Mouse (Mus musculus) erythroblast, embryonic 14.5 days (primary cell): ENCODE results near the gene Stac2. TPM values are rescaled to one million over a fixed set of nuclear protein-coding genes. Genes with fewer than 3 reads are reported as not detected.

Experiments used
- H3K27me3 ChIP-seq: 2 replicates; pipeline ENCODE4 v1.6.1; 2012; ENCODE audit warnings: inconsistent platforms; ENCODE audit not compliant: control insufficient read depth
- H3K36me3 ChIP-seq: 2 replicates; pipeline ENCODE4 v1.6.1; 2012; ENCODE audit warnings: mild to moderate bottlenecking, inconsistent platforms; ENCODE audit not compliant: control insufficient read depth
- H3K4me1 ChIP-seq: 2 replicates; pipeline ENCODE4 v1.6.1; 2012; ENCODE audit warnings: inconsistent platforms; ENCODE audit not compliant: control insufficient read depth
- H3K4me3 ChIP-seq: replicated peaks from 2 replicates; pipeline ENCODE3; 2012; ENCODE audit warnings: moderate library complexity, mild to moderate bottlenecking, inconsistent platforms
- H3K9me3 ChIP-seq: 2 replicates; pipeline ENCODE4 v1.6.1; 2012; ENCODE audit warnings: low read length, inconsistent platforms, mixed read lengths; ENCODE audit not compliant: control insufficient read depth
- GATA1 ChIP-seq: IDR thresholded peaks from 2 replicates; pipeline ENCODE4 v1.6.1; 2012; ENCODE audit warnings: low read length, inconsistent platforms, mixed read lengths
- TAL1 ChIP-seq: IDR thresholded peaks from 3 replicates; pipeline ENCODE4 v1.6.1; 2012; ENCODE audit warnings: low read length, inconsistent platforms, mixed read lengths
- polyA plus RNA-seq: library from polyadenylated mRNA; stranded (reverse); fragments of >175 nt; gene quantifications from 2 replicates; pipeline ENCODE4 v1.2.3, GENCODE M21; 2012

Stac2 gene
- polyA plus RNA-seq, 1 experiment, result not detected

DNA sequence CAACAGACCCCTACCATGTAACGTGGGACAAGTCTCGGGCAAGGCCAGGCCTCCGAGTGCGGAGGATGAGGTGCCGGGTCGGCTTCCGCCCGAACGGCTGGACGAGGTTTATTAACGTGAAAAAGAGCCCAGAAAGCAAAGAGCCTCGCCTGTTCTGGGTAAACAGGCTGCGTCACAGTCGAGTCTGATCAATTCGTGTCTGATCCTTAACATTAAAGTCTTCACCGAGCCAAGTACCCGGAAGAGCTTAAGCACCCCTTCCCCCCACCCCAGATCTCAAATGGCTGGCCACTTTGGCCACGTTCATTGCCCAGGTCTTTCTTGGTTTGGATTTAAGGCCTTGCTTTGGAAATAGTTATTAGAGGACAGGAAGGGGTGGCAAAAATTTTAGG, 26.0 kb downstream of the Stac2 start:
- Histone ChIP-seq H3K4me1 (peaks cover 34% of the 10 kb centered on the region), H3K4me3 (peak overlapping the region; percentile 89), H3K9me3 (no peaks in the 10 kb centered on the region), H3K27me3 (peaks cover 14% of the 10 kb centered on the region), H3K36me3 (peaks cover 41% of the 10 kb centered on the region)
- TF ChIP-seq GATA1 (no peak), TAL1 (no peak)

DNA sequence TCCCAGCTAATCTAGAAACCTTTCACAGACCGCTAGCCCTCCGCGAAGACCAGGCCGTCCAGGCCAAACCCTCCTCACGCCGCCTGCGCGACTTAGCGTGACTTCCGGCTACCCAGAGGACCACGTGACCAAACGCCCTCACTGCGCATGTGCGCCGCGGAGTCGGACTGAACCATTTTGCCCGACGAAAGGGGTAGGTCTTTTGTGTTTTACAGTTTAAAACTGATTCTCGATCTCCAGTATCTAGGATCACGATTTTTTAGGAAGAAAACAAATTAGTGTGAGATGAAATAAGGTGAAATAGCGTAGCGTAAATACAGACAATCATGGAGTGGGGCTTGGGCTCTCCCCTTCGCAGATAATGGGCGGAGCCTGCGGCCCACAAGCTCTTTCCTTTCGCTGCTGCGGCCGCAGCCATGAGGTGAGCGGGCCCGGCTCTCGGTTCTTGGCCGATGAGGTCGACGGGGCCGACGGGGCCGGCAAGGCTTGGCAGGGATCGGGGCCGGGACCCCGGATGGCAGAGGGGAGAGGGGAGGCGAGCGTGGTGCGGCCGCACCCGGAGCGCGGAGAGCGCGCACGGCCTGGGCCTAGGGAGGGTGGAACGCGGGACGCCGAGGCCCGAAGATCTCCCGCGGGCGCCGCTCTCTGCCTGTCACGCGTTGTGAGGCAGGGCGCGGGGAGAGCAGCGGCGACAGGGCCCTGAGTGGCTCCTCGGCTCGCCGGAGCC, 26.5 kb downstream of the Stac2 start, which contains the start of gene Rpl19:
Gene Rpl19 (plus strand): TSS at position 141 of the 727 bp plus-strand sequence.
- TF ChIP-seq GATA1 (no peak), TAL1 (no peak)
- H3K36me3 ChIP-seq, result peaks cover 38% of the 10 kb centered on the region
- H3K4me3 ChIP-seq, result peak within 1 kb of the TSS; percentile 89
- H3K9me3 ChIP-seq, result no peaks in the 10 kb centered on the region
- peaks cover 40% of the 10 kb centered on the region for H3K4me1 ChIP-seq
- peaks cover 20% of the 10 kb centered on the region for H3K27me3 ChIP-seq

DNA sequence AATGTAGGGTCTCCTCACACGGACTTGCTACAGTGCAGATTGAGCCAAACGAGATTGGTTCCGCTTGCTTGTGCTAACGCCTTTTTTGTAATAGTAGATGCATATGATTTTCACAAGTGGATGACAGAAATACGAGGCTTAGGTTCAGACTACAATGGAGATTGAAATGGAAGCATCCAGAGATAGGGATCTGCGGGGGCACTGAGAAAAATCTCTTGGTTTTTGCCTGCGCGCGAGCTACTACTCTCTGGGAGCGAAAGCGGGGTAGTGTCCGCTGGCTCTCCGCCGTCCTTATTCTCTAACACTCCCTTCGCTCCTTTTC, 27.1 kb downstream of the Stac2 start:
- Histone ChIP-seq H3K4me1 (peaks cover 44% of the 10 kb centered on the region), H3K36me3 (peaks cover 35% of the 10 kb centered on the region), H3K9me3 (no peaks in the 10 kb centered on the region), H3K27me3 (peaks cover 25% of the 10 kb centered on the region), H3K4me3 (peak overlapping the region; percentile 89)
- 0 out of 2 replicates have a peak, but pooled peaks have one; percentile 34 for TF ChIP-seq GATA1
- no peak for TF ChIP-seq TAL1

DNA sequence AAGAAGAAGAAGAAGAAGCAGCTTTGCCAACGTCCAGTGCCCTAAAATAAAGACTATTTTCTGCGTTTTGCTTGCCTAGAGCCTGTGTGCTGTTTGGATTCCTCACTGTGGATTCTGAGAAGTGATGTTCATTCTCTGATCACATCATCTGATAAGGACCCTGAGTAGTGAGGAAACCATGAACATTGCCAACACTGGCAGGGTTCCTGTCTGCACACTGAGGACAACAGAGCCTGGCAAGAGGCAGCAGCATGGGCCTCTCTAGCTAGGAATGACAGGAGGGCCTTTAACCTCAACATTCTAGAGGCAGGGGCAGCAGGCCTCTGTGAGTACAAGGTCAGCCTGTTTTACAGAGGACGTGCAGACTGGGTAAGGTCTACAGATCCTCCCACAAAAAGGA, 28.7 kb downstream of the Stac2 start:
- Histone ChIP-seq H3K4me1 (peaks cover 44% of the 10 kb centered on the region), H3K36me3 (peaks cover 18% of the 10 kb centered on the region), H3K27me3 (peaks cover 42% of the 10 kb centered on the region), H3K9me3 (no peaks in the 10 kb centered on the region), H3K4me3 (no peak overlapping the region)
- TF ChIP-seq GATA1, result no peak

DNA sequence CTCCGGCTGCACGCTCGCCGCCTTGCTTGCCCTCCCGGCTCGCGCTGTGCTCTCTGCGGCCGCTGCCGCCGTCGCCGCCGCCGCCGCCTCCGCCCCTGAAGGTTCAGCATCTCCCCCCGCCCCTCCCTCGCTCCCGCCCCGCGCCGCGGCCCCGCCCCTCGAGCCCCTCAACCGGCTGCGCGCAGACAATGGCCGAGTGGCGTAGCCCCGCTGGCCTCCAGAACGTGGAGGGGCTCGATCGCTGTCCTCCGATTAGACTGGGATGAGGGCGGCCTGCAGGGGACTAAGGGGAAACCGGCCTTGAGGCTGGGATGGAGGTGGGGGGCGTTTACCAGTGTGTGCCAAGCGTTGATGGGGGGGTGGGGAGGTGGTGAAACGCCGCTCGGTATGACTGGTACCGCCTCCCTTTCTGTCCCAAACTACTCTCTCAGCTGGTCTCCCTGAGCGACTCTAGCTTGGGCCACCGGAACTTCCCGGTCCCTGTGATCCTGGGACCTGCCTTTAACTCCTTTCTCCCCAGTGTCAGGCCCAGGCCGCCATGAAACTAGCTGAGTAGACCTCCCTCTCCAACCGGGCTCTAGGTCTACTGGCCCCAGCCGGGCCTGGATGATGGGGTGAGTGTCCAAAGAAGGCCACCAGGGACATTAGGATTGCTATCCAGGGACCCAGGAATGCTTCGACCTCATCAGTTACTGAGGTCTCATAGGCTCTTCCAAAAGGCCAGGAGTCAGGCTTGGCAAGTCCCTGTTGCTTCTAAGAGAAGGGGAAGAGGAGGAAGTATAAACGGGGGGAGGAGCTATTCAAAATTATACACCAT, 30.5 kb downstream of the Stac2 start, which contains the start of gene Cacnb1:
Gene Cacnb1 (minus strand): TSS at position 480 of the 817 bp plus-strand sequence.
- peak within 1 kb of the TSS; percentile 62 for H3K4me3 ChIP-seq
- H3K36me3 ChIP-seq, result peaks cover under 1% of the 10 kb centered on the region; the same call in 1 of the 2 replicates
- peaks cover 55% of the 10 kb centered on the region for H3K27me3 ChIP-seq
- peaks cover 33% of the 10 kb centered on the region for H3K4me1 ChIP-seq
- no peak for TF ChIP-seq TAL1
- no peak for TF ChIP-seq GATA1
- no peaks in the 10 kb centered on the region for H3K9me3 ChIP-seq

DNA sequence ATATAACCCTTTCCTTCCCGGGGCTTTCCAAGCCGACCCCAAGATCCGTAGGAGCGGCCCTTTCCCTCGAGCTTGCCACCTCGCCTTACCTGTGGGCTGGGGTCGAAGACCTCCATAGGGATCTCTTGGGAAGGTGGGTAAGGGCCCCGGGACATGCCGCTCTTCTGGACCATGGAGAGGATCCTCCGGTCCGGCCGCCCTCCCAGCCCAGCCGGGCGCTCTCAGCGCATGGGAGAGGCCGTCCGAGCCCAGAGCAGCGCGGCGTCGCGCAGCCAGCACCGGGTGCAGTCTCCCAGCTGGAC, 31.1 kb downstream of the Stac2 start:
- no peaks in the 10 kb centered on the region for H3K9me3 ChIP-seq
- peak overlapping the region; percentile 62 for H3K4me3 ChIP-seq
- peaks cover 28% of the 10 kb centered on the region for H3K4me1 ChIP-seq
- no peaks in the 10 kb centered on the region for H3K36me3 ChIP-seq
- H3K27me3 ChIP-seq, result peaks cover 55% of the 10 kb centered on the region
- TF ChIP-seq GATA1, result no peak
- no peak for TF ChIP-seq TAL1

DNA sequence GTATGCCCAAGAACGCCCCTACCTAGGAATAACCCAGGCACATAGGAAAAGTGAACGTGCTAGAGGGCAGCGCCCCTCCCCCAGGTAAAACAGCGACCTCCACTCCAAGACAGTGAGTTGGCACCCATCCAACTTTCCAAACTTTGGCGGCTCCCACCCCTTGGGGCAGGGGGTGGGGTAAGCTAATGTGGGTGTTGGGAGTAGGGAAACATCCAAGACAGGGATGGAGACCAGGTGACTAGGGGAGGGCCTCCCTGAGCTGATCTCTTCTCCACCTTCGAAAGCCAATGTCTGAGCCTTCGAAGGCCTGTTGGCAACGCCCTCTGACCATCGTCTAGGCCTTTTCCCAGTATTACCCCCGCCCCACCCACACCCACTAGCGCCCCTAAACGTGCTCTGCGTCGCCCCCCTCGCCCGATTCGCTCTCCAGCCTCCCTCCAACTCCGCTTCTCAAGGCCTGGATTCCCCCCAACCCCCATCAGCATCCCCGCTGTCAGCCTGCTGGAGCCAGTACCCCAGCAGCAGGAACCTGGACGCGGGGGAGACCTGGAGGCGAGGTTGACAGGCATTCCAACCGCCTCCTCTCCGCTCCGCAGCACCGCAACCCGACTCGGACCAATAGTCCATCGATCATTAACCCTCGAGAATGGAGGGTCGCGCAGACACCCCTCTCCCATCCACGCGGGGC, 31.6 kb downstream of the Stac2 start:
- Histone ChIP-seq H3K27me3 (peaks cover 58% of the 10 kb centered on the region), H3K36me3 (no peaks in the 10 kb centered on the region), H3K4me3 (peak overlapping the region; percentile 62), H3K9me3 (no peaks in the 10 kb centered on the region), H3K4me1 (peaks cover 27% of the 10 kb centered on the region)
- no peak for TF ChIP-seq TAL1
- TF ChIP-seq GATA1, result no peak

DNA sequence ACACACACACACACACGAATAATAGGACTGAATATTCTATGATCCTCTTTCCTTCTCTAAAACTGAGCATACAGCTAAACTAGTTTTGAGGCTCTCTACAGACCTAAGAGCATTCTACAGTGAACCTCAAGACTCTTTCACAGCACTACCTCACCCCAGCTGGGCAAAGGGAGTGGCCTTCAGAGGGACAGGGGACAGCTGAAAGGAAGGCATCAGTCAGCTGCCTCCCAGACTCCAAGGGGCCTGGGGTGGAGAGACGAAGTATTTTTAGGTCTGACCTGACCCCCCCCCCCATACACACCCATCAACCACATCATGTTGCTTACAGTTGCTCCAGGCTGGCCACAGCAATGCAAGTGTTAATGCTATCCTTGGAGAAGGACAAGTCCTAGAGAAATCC, 32.1 kb downstream of the Stac2 start:
- Histone ChIP-seq H3K4me1 (peaks cover 24% of the 10 kb centered on the region), H3K36me3 (no peaks in the 10 kb centered on the region), H3K27me3 (peaks cover 58% of the 10 kb centered on the region), H3K4me3 (no peak overlapping the region), H3K9me3 (no peaks in the 10 kb centered on the region)
- TF ChIP-seq TAL1 (no peak), GATA1 (no peak)

DNA sequence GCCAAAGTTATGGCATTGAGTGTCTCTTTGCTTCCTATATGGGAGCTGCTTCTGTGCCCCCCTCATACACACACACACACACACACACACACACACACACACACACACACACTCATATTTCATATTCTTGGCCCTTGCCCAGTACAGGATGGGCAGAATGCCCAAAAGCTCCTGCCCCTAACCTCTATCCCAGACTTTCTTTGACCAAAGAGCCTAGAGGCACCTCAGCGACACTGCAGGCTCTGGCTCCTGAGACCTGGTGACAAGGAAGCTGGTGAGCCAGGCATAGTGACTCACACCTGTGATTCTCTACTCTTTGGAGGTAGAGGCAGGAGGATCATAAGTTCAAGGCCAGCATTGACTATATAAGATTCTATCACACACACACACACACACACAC, 32.6 kb downstream of the Stac2 start:
- Histone ChIP-seq H3K9me3 (no peaks in the 10 kb centered on the region), H3K27me3 (peaks cover 58% of the 10 kb centered on the region), H3K36me3 (no peaks in the 10 kb centered on the region), H3K4me3 (no peak overlapping the region), H3K4me1 (peaks cover 20% of the 10 kb centered on the region)
- TF ChIP-seq TAL1, result no peak
- TF ChIP-seq GATA1, result no peak
